Mouse (Mus musculus): Measurements from ENCODE around the gene Stambpl1. TPM values are rescaled to one million over a fixed set of nuclear protein-coding genes. Genes with fewer than 3 reads are reported as not detected.

Gene Stambpl1
- polyA plus RNA-seq, 1 experiment from 2014 or later = 10.3 TPM

- H3K27ac ChIP-seq (ENCODE audit: low read depth) = no peak overlapping the region
- DNase-seq (no peak), ATAC-seq (no peak)
- H3K36me3 ChIP-seq (replicated peaks; ENCODE audit: insufficient read depth, low read length) = peaks cover 38% of the 10 kb centered on the region
- H3K9me3 ChIP-seq (ENCODE audit: low read length) = no peaks in the 10 kb centered on the region
- WGBS (ENCODE audit: insufficient replicate concordance) = 76% methylated on average over 7 of the region's 7 CpGs
- no peak overlapping the region for H3K4me3 ChIP-seq (ENCODE audit: low read depth, low read length)
- no peaks in the 10 kb centered on the region for H3K27me3 ChIP-seq (ENCODE audit: insufficient read depth, low read length)
- TF ChIP-seq EP300 (IDR thresholded peaks at IDR 0.05; ENCODE audit: low read depth) (no peak), CTCF (IDR thresholded peaks at IDR 0.05; ENCODE audit: low read depth) (no peak)
- H3K4me1 ChIP-seq (ENCODE audit: insufficient read depth) = no peaks in the 10 kb centered on the region
- no peak overlapping the region for H3K4me2 ChIP-seq (ENCODE audit: low read depth, low read length)
- no peak overlapping the region for H3K9ac ChIP-seq (replicated peaks)
These were observed 39.6 kb downstream of the Stambpl1 start for GRCm38 (mm10) chr19:34231596-34231995.

- Histone ChIP-seq H3K4me3 (ENCODE audit: low read depth, low read length) (no peak overlapping the region), H3K9ac (replicated peaks) (no peak overlapping the region), H3K4me2 (ENCODE audit: low read depth, low read length) (no peak overlapping the region), H3K4me1 (ENCODE audit: insufficient read depth) (no peaks in the 10 kb centered on the region), H3K36me3 (replicated peaks; ENCODE audit: insufficient read depth, low read length) (peaks cover 43% of the 10 kb centered on the region), H3K27ac (ENCODE audit: low read depth) (no peak overlapping the region), H3K9me3 (ENCODE audit: low read length) (no peaks in the 10 kb centered on the region), H3K27me3 (ENCODE audit: insufficient read depth, low read length) (no peaks in the 10 kb centered on the region)
- DNase-seq (no peak), ATAC-seq (no peak)
- 50% methylated on average over 5 of the region's 5 CpGs for WGBS (ENCODE audit: insufficient replicate concordance)
- TF ChIP-seq CTCF (IDR thresholded peaks at IDR 0.05; ENCODE audit: low read depth) = no peak
- TF ChIP-seq EP300 (IDR thresholded peaks at IDR 0.05; ENCODE audit: low read depth) = no peak
These were observed 40.3 kb downstream of the Stambpl1 start for GRCm38 (mm10) chr19:34232326-34232725.

DNA sequence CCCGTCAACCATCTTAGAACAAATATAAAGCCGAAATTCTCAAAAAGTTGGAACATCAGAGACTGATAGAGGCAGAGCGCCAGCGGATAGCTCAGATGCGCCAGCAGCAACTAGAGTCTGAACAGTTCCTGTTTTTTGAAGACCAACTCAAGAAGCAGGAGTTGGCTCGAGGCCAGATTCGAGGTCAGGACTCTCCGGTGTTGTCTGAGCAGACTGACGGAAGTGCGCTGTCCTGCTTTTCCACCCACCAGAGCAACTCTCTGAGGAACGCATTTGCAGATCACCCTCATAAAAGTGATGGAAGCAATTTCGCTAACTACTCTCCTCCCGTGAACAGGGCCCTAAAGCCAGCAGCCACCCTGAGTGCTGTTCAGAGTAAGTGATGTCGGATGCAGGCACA is 41.9 kb downstream of the Stambpl1 start:
- TF ChIP-seq EP300 (IDR thresholded peaks at IDR 0.05; ENCODE audit: low read depth) = no peak
- TF ChIP-seq CTCF (IDR thresholded peaks at IDR 0.05; ENCODE audit: low read depth) = no peak
- no peak for ATAC-seq
- no peak overlapping the region for H3K4me2 ChIP-seq (ENCODE audit: low read depth, low read length)
- peak; percentile 48 for DNase-seq
- H3K4me1 ChIP-seq (ENCODE audit: insufficient read depth) = no peaks in the 10 kb centered on the region
- peaks cover 54% of the 10 kb centered on the region for H3K36me3 ChIP-seq (replicated peaks; ENCODE audit: insufficient read depth, low read length)
- H3K27me3 ChIP-seq (ENCODE audit: insufficient read depth, low read length) = no peaks in the 10 kb centered on the region
- WGBS (ENCODE audit: insufficient replicate concordance) = 69% methylated on average over 14 of the region's 14 CpGs
- H3K4me3 ChIP-seq (ENCODE audit: low read depth, low read length) = no peak overlapping the region
- no peaks in the 10 kb centered on the region for H3K9me3 ChIP-seq (ENCODE audit: low read length)
- no peak overlapping the region for H3K9ac ChIP-seq (replicated peaks)
- H3K27ac ChIP-seq (ENCODE audit: low read depth) = no peak overlapping the region

GRCm38 (mm10) chr19:34236049-34236448 is 44.0 kb downstream of the Stambpl1 start:
- peaks cover 58% of the 10 kb centered on the region for H3K36me3 ChIP-seq (replicated peaks; ENCODE audit: insufficient read depth, low read length)
- no peak for DNase-seq
- no peaks in the 10 kb centered on the region for H3K9me3 ChIP-seq (ENCODE audit: low read length)
- 85% methylated on average over 3 of the region's 3 CpGs for WGBS (ENCODE audit: insufficient replicate concordance)
- no peak overlapping the region for H3K27ac ChIP-seq (ENCODE audit: low read depth)
- TF ChIP-seq CTCF (IDR thresholded peaks at IDR 0.05; ENCODE audit: low read depth) (no peak), EP300 (IDR thresholded peaks at IDR 0.05; ENCODE audit: low read depth) (no peak)
- no peaks in the 10 kb centered on the region for H3K4me1 ChIP-seq (ENCODE audit: insufficient read depth)
- no peak overlapping the region for H3K4me3 ChIP-seq (ENCODE audit: low read depth, low read length)
- H3K4me2 ChIP-seq (ENCODE audit: low read depth, low read length) = no peak overlapping the region
- H3K27me3 ChIP-seq (ENCODE audit: insufficient read depth, low read length) = no peaks in the 10 kb centered on the region
- ATAC-seq = no peak
- no peak overlapping the region for H3K9ac ChIP-seq (replicated peaks)

GRCm38 (mm10) chr19:34237746-34238145 is 45.7 kb downstream of the Stambpl1 start:
- no peaks in the 10 kb centered on the region for H3K9me3 ChIP-seq (ENCODE audit: low read length)
- no peaks in the 10 kb centered on the region for H3K27me3 ChIP-seq (ENCODE audit: insufficient read depth, low read length)
- H3K4me1 ChIP-seq (ENCODE audit: insufficient read depth) = no peaks in the 10 kb centered on the region
- TF ChIP-seq CTCF (IDR thresholded peaks at IDR 0.05; ENCODE audit: low read depth) (no peak), EP300 (IDR thresholded peaks at IDR 0.05; ENCODE audit: low read depth) (no peak)
- no peak overlapping the region for H3K4me2 ChIP-seq (ENCODE audit: low read depth, low read length)
- H3K27ac ChIP-seq (ENCODE audit: low read depth) = no peak overlapping the region
- H3K36me3 ChIP-seq (replicated peaks; ENCODE audit: insufficient read depth, low read length) = peaks cover 58% of the 10 kb centered on the region
- DNase-seq (no peak), ATAC-seq (no peak)
- no peak overlapping the region for H3K9ac ChIP-seq (replicated peaks)
- H3K4me3 ChIP-seq (ENCODE audit: low read depth, low read length) = no peak overlapping the region
- 85% methylated on average over 2 of the region's 2 CpGs for WGBS (ENCODE audit: insufficient replicate concordance)

DNA sequence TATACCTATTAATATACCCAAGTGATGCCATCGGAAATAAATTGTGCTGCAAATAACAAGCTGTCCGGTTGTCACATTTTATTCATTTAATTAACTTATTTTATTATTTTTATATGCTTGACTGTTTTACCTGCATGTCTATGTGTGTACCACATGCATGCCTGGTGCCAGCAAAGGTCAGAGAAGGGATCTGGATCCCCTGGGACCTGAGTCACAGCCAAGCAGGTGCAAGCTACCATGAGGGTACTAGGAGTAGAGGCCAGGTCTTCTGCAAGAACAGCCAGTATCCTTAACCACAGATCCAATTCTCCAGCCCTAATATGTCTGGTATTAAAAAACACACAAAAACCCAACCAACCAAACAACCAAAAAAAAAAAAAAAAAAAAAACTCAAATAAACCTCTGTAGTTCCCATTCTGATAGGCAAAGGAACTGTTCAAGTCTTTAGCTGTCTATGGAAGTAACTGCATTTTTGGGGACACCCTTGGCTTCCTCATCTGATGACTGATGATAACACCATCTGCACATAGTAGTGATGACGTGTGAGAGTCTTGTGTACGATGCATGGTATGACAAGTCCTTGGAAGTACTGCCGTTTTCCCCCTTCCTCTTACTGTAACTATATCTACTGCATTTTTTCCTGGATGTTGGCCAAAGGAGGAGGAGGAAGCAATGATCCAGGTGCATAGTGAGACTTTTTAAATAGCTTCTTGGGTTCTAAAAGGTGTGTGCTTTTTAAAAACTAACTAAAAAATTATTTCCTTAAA is 48.4 kb downstream of the Stambpl1 start:
- Histone ChIP-seq H3K4me1 (ENCODE audit: insufficient read depth) (no peaks in the 10 kb centered on the region), H3K9me3 (ENCODE audit: low read length) (no peaks in the 10 kb centered on the region), H3K27me3 (ENCODE audit: insufficient read depth, low read length) (no peaks in the 10 kb centered on the region), H3K36me3 (replicated peaks; ENCODE audit: insufficient read depth, low read length) (peaks cover 39% of the 10 kb centered on the region), H3K9ac (replicated peaks) (no peak overlapping the region), H3K4me3 (ENCODE audit: low read depth, low read length) (no peak overlapping the region), H3K4me2 (ENCODE audit: low read depth, low read length) (no peak overlapping the region), H3K27ac (ENCODE audit: low read depth) (no peak overlapping the region)
- 76% methylated on average over 5 of the region's 5 CpGs for WGBS (ENCODE audit: insufficient replicate concordance)
- ATAC-seq (no peak), DNase-seq (no peak)
- TF ChIP-seq CTCF (IDR thresholded peaks at IDR 0.05; ENCODE audit: low read depth) = no peak
- no peak for TF ChIP-seq EP300 (IDR thresholded peaks at IDR 0.05; ENCODE audit: low read depth)
